Mouse (Mus musculus): ENCODE measurements around the gene Ppp1r9a. TPM values are rescaled to one million over a fixed set of nuclear protein-coding genes. Genes with fewer than 3 reads are reported as not detected.

Ppp1r9a gene
- total and polyA plus RNA-seq, 3 experiments = 0.03 TPM; not detected in 2

DNA sequence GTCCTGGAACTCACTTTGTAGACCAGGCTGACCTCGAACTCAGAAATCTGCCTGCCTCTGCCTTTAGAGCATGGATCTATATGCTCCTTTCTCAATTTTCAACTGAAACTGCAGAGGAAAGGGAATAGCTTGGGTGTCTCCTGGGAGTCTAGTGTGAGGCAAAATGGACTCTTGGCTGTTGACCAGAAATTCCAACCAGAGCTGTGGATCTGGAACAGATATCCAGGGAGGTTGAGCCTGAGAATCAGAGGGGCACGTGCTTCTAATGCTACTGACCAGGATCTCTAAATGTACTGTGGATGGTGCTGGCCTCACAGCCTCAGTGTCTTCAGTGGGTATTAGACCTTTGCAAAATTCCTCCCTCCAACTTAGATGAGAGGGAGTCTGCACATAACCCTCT is 247.2 kb downstream of the Ppp1r9a start (continued):
- no peak for TF ChIP-seq CHD2 (IDR thresholded peaks at IDR 0.05; ENCODE audit: low read length)
- TF ChIP-seq MYC (IDR thresholded peaks at IDR 0.05; ENCODE audit: low read depth, low read length) = no peak
- TF ChIP-seq ZMIZ1 (IDR thresholded peaks at IDR 0.05; ENCODE audit: low read depth, low read length) = no peak

DNA sequence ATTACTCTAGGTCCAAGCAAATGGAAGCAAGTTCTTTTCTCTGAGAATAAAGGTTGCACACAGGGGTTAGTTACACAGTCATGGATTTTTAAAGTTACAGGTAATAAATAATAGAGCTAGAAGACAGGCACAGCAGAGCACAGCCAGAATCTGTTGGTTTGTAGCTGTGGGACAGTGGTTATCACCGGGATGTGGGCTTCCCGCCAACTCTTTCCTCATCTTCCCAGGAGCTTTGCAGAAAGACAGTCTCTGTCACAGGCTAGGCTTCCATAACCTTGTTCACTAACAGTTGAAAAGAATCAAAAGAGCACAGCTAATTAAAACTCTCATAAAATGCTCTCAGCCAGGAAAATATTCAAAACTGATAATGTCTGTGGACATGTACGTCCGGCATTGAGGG is 248.5 kb downstream of the Ppp1r9a start:
- Histone ChIP-seq H3K27ac (ENCODE audit: control insufficient read depth, low read depth, low read length) (no peak overlapping the region), H3K9ac (ENCODE audit: control insufficient read depth, low read depth, low read length, poor library complexity, severe bottlenecking) (no peak overlapping the region), H3K4me1 (ENCODE audit: control insufficient read depth in 1 of 2, insufficient read depth in 2 of 2, low read length in 2 of 2) (peaks cover 1 to 9% of the 10 kb centered on the region in 2 experiments; a peak in 3 of 4 replicates), H3K9me3 (replicated peaks; ENCODE audit: insufficient read depth, low read length) (no peaks in the 10 kb centered on the region), H3K36me3 (ENCODE audit: control insufficient read depth in 1 of 2, insufficient read depth in 2 of 2, low read length in 2 of 2) (peaks cover 0 to 13% of the 10 kb centered on the region in 2 experiments; a peak in 2 of 4 replicates), H3K79me2 (ENCODE audit: control insufficient read depth, insufficient read depth, low read length, poor library complexity) (no peaks in the 10 kb centered on the region), H3K4me3 (ENCODE audit: control insufficient read depth in 1 of 2, insufficient read depth in 1 of 2, low read depth in 2 of 2, low read length in 2 of 2) (no peak overlapping the region), H3K27me3 (ENCODE audit: control insufficient read depth in 1 of 2, insufficient read depth in 2 of 2, low read length in 2 of 2) (peaks cover 0 to 3% of the 10 kb centered on the region in 2 experiments)
- DNase-seq (ENCODE audit: low read depth, low spot score) = no peak
- TF ChIP-seq MYB (IDR thresholded peaks at IDR 0.05; ENCODE audit: low read depth, low read length) (no peak), CTCF (IDR thresholded peaks at IDR 0.05 in 2 of 3, conservative IDR thresholded peaks at IDR 0.05 in 1 of 3; ENCODE audit: control insufficient read depth in 1 of 3, insufficient read depth in 1 of 3, low read depth in 2 of 3, low read length in 3 of 3, poor library complexity in 1 of 3, severe bottlenecking in 1 of 3) (no peak)

DNA sequence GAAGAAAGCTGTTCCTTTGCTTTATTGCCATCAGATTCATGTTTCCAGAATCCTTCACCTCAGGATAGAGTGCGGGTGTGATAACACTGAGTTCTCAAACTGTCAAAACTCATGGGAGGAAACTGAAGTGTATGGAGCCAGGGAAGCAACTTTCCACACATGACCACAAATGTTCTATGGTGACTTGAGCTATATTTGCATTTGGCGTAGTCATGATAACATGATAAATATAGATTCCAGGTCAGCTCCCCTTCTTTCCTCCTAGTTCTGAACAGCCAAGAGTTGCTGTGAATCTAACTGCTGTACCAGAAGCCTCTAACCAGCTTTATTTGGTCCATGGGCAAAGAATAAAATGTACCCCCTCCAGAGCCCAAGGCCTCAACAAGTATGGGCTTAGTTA is 249.5 kb downstream of the Ppp1r9a start:
- Histone ChIP-seq H3K9me3 (replicated peaks; ENCODE audit: insufficient read depth, low read length) (no peaks in the 10 kb centered on the region), H3K79me2 (ENCODE audit: control insufficient read depth, insufficient read depth, low read length, poor library complexity) (no peaks in the 10 kb centered on the region), H3K4me1 (ENCODE audit: control insufficient read depth in 1 of 2, insufficient read depth in 2 of 2, low read length in 2 of 2) (peaks cover 7 to 16% of the 10 kb centered on the region in 2 experiments; a peak in 3 of 4 replicates), H3K36me3 (ENCODE audit: control insufficient read depth in 1 of 2, insufficient read depth in 2 of 2, low read length in 2 of 2) (peaks cover 0 to 21% of the 10 kb centered on the region in 2 experiments; a peak in 2 of 4 replicates), H3K9ac (ENCODE audit: control insufficient read depth, low read depth, low read length, poor library complexity, severe bottlenecking) (no peak overlapping the region), H3K27ac (ENCODE audit: control insufficient read depth, low read depth, low read length) (no peak overlapping the region), H3K27me3 (ENCODE audit: control insufficient read depth in 1 of 2, insufficient read depth in 2 of 2, low read length in 2 of 2) (peaks cover 0 to 3% of the 10 kb centered on the region in 2 experiments), H3K4me3 (ENCODE audit: control insufficient read depth in 1 of 2, insufficient read depth in 1 of 2, low read depth in 2 of 2, low read length in 2 of 2) (no peak overlapping the region)
- no peak for DNase-seq (ENCODE audit: low read depth, low spot score)
- no peak for TF ChIP-seq POLR2AphosphoS5 (IDR thresholded peaks at IDR 0.05; ENCODE audit: borderline replicate concordance, low read depth, low read length)
- TF ChIP-seq USF2 (IDR thresholded peaks at IDR 0.05; ENCODE audit: borderline replicate concordance in 1 of 2, insufficient read depth in 1 of 2, low read depth in 1 of 2, low read length in 2 of 2) = no peak
- TF ChIP-seq UBTF (IDR thresholded peaks at IDR 0.05; ENCODE audit: borderline replicate concordance, insufficient read depth, low read depth, low read length) = no peak
- TF ChIP-seq ETS1 (IDR thresholded peaks at IDR 0.05; ENCODE audit: low read depth, low read length) = no peak
- no peak for TF ChIP-seq POLR2A (IDR thresholded peaks at IDR 0.05; ENCODE audit: control insufficient read depth in 1 of 2, insufficient read depth in 1 of 2, low read depth in 1 of 2, low read length in 2 of 2, poor library complexity in 1 of 2)
- no peak for TF ChIP-seq MYB (IDR thresholded peaks at IDR 0.05; ENCODE audit: low read depth, low read length)
- TF ChIP-seq GATA1 (IDR thresholded peaks at IDR 0.05; ENCODE audit: low read depth, low read length) = no peak
- no peak for TF ChIP-seq MAZ (IDR thresholded peaks at IDR 0.05; ENCODE audit: low read depth, low read length)
- no peak for TF ChIP-seq KAT2A (conservative IDR thresholded peaks at IDR 0.05; ENCODE audit: low read depth, low read length)
- TF ChIP-seq ZMIZ1 (IDR thresholded peaks at IDR 0.05; ENCODE audit: low read depth, low read length) = no peak
- TF ChIP-seq BHLHE40 (IDR thresholded peaks at IDR 0.05; ENCODE audit: borderline replicate concordance, low read depth, low read length) = no peak
- TF ChIP-seq TAL1 (IDR thresholded peaks at IDR 0.05; ENCODE audit: low read length) = no peak
- TF ChIP-seq NELFE (IDR thresholded peaks at IDR 0.05; ENCODE audit: low read depth, low read length) = no peak
- TF ChIP-seq NRF1 (IDR thresholded peaks at IDR 0.05; ENCODE audit: insufficient read depth, low read depth, low read length, poor library complexity, severe bottlenecking) = no peak
- TF ChIP-seq CHD2 (IDR thresholded peaks at IDR 0.05; ENCODE audit: low read length) = no peak
- TF ChIP-seq CTCF (IDR thresholded peaks at IDR 0.05 in 2 of 3, conservative IDR thresholded peaks at IDR 0.05 in 1 of 3; ENCODE audit: control insufficient read depth in 1 of 3, insufficient read depth in 1 of 3, low read depth in 2 of 3, low read length in 3 of 3, poor library complexity in 1 of 3, severe bottlenecking in 1 of 3) = no peak
- TF ChIP-seq MAFK (IDR thresholded peaks at IDR 0.05; ENCODE audit: borderline replicate concordance, low read depth, low read length) = no peak
- no peak for TF ChIP-seq TBP (IDR thresholded peaks at IDR 0.05; ENCODE audit: low read depth, low read length)
- TF ChIP-seq TCF12 (IDR thresholded peaks at IDR 0.05; ENCODE audit: low read depth, low read length) = no peak
- TF ChIP-seq MEF2A (IDR thresholded peaks at IDR 0.05; ENCODE audit: extremely low read depth, insufficient replicate concordance, low read depth, low read length, poor library complexity, severe bottlenecking) = no peak
